Mouse (Mus musculus): Measurements from ENCODE around the gene Vps26c. TPM values are rescaled to one million over a fixed set of nuclear protein-coding genes. Genes with fewer than 3 reads are reported as not detected.

Vps26c gene
- total and polyA plus RNA-seq, 3 experiments, result 40.0 to 75.5 (median 46.9) TPM

GRCm38 (mm10) chr16:94569229-94570176, 42.9 kb upstream of the Vps26c start, which contains the start of gene Dyrk1a (continued):
- TF ChIP-seq MAZ (IDR thresholded peaks at IDR 0.05; ENCODE audit: low read depth, low read length) (peak; percentile 99), ELF1 (IDR thresholded peaks at IDR 0.05; ENCODE audit: low read depth, low read length) (peak; percentile 53; the same call in 1 of the 2 replicates), MAX (IDR thresholded peaks at IDR 0.05; ENCODE audit: low read length) (peak; percentile 90; the same call in 1 of the 2 replicates), MYC (IDR thresholded peaks at IDR 0.05; ENCODE audit: low read depth, low read length) (no peak), RCOR1 (conservative IDR thresholded peaks at IDR 0.05; ENCODE audit: low read depth, low read length) (no peak), HCFC1 (IDR thresholded peaks at IDR 0.05; ENCODE audit: low read depth, low read length) (no peak; the same call in none of the 2 replicates), UBTF (IDR thresholded peaks at IDR 0.05; ENCODE audit: low read depth, low read length) (peak; percentile 90), RAD21 (IDR thresholded peaks at IDR 0.05; ENCODE audit: low read depth, low read length) (no peak; the same call in 1 of the 2 replicates), MAFK (IDR thresholded peaks at IDR 0.05; ENCODE audit: insufficient replicate concordance, low read length) (no peak), GABPA (IDR thresholded peaks at IDR 0.05; ENCODE audit: insufficient replicate concordance, low read depth, low read length) (no peak), BHLHE40 (IDR thresholded peaks at IDR 0.05; ENCODE audit: low read depth, low read length) (peak; percentile 99), IRF4 (IDR thresholded peaks at IDR 0.05; ENCODE audit: low read depth, low read length) (peak; percentile 73; the same call in 1 of the 2 replicates), NRF1 (IDR thresholded peaks at IDR 0.05; ENCODE audit: low read depth, low read length) (peak; percentile 63), JUN (IDR thresholded peaks at IDR 0.05; ENCODE audit: insufficient read depth, low read depth, low read length) (no peak), SIN3A (IDR thresholded peaks at IDR 0.05; ENCODE audit: low read length) (peak; percentile 82; the same call in 1 of the 2 replicates), PAX5 (IDR thresholded peaks at IDR 0.05; ENCODE audit: low read length) (no peak)

GRCm38 (mm10) chr16:94568335-94569228, 42.0 kb upstream of the Vps26c start:
- peaks cover 11 to 28% of the 10 kb centered on the region in 2 experiments for H3K4me1 ChIP-seq (ENCODE audit: control insufficient read depth in 1 of 2, insufficient read depth in 2 of 2)
- peak overlapping the region; percentile 50 to 88 (median 69) for H3K4me3 ChIP-seq (replicated peaks in 1 of 3; ENCODE audit: low read depth in 2 of 3, low read length in 2 of 3, poor library complexity in 1 of 3)
- peak overlapping the region; percentile 86 for H3K27ac ChIP-seq (ENCODE audit: insufficient read depth, low read depth)
- H3K4me2 ChIP-seq (ENCODE audit: insufficient read depth, low read depth, poor library complexity, severe bottlenecking), result peak overlapping the region; percentile 76
- TF ChIP-seq ZNF384 (IDR thresholded peaks at IDR 0.05; ENCODE audit: low read depth, low read length) (peak; percentile 29; the same call in 1 of the 2 replicates), PAX5 (IDR thresholded peaks at IDR 0.05; ENCODE audit: low read length) (no peak), TCF12 (IDR thresholded peaks at IDR 0.05; ENCODE audit: low read depth, low read length) (peak; percentile 6; the same call in 1 of the 2 replicates), USF2 (conservative IDR thresholded peaks at IDR 0.05; ENCODE audit: low read depth, low read length) (0 out of 2 replicates have a peak, but pooled peaks have one; percentile 14), UBTF (IDR thresholded peaks at IDR 0.05; ENCODE audit: low read depth, low read length) (peak; percentile 81; the same call in 1 of the 2 replicates), ELF1 (IDR thresholded peaks at IDR 0.05; ENCODE audit: low read depth, low read length) (no peak; the same call in none of the 2 replicates), NELFE (IDR thresholded peaks at IDR 0.05; ENCODE audit: low read depth, low read length) (peak; percentile 57), IRF4 (IDR thresholded peaks at IDR 0.05; ENCODE audit: low read depth, low read length) (peak; percentile 44; the same call in 1 of the 2 replicates), MAZ (IDR thresholded peaks at IDR 0.05; ENCODE audit: low read depth, low read length) (no peak), SIN3A (IDR thresholded peaks at IDR 0.05; ENCODE audit: low read length) (0 out of 2 replicates have a peak, but pooled peaks have one; percentile 0), KAT2A (IDR thresholded peaks at IDR 0.05; ENCODE audit: insufficient replicate concordance, low read length) (no peak), CHD2 (IDR thresholded peaks at IDR 0.05; ENCODE audit: low read length) (no peak), CHD1 (IDR thresholded peaks at IDR 0.05; ENCODE audit: low read depth, low read length) (peak; percentile 80; the same call in 1 of the 2 replicates)
- H3K79me2 ChIP-seq (replicated peaks; ENCODE audit: control insufficient read depth, extremely low read depth, insufficient read depth, poor library complexity, severe bottlenecking), result peaks cover 37% of the 10 kb centered on the region
- in situ Hi-C loops (cut with MboI; ENCODE audit: low pct_ligation_motif_present, low pct_unique_long_range_greater_than_20kb, low sequenced_read_pairs), result no loop called here
- peak; percentile 66 for DNase-seq (ENCODE audit: extremely low read depth)
- dilution Hi-C loops (cut with MboI; ENCODE audit: extremely low pct_ligation_motif_present, extremely low pct_unique_long_range_greater_than_20kb, low sequenced_read_pairs), result no loop called here
- H3K9ac ChIP-seq (ENCODE audit: insufficient read depth, low read depth), result peak overlapping the region; percentile 78
- peaks cover 0 to 5% of the 10 kb centered on the region in 2 experiments for H3K36me3 ChIP-seq (replicated peaks in 1 of 2; ENCODE audit: control insufficient read depth in 1 of 2, insufficient read depth in 1 of 2, low read length in 1 of 2)
- H3K9me3 ChIP-seq (replicated peaks; ENCODE audit: low read length), result no peaks in the 10 kb centered on the region
- no peaks in the 10 kb centered on the region for H3K27me3 ChIP-seq (replicated peaks)
